Mouse (Mus musculus) lung, embryonic 15.5 days (tissue): ENCODE data around the gene Gnb1. TPM values are rescaled to one million over a fixed set of nuclear protein-coding genes. Genes with fewer than 3 reads are reported as not detected.
A peak's percentile ranks its signal among the peaks of the same experiment; 100 is the strongest.

ENCODE experiments used
- ATAC-seq: fragments of 200-750 bp; cut with Nextera tagmentation; 2 replicates; pipeline ENCODE4 v1.8.0; 2017; ENCODE audit warnings: moderate number of reproducible peaks, borderline replicate concordance; ENCODE audit not compliant: low FRiP score, low TSS enrichment; ENCODE audit errors: extremely low read depth
- H3K27ac ChIP-seq: fragments of 300-500 bp; sonication (generic); 2 replicates; pipeline ENCODE4 v1.5.1; 2015; ENCODE audit warnings: moderate library complexity, mild to moderate bottlenecking, inconsistent platforms
- H3K27me3 ChIP-seq: fragments of 300-500 bp; sonication (generic); 2 replicates; pipeline ENCODE4 v1.6.1; 2015; ENCODE audit warnings: inconsistent platforms
- H3K36me3 ChIP-seq: fragments of 300-500 bp; sonication (generic); 2 replicates; pipeline ENCODE4 v1.6.1; 2015; ENCODE audit warnings: inconsistent platforms
- H3K4me1 ChIP-seq: fragments of 300-500 bp; sonication (generic); 2 replicates; pipeline ENCODE4 v1.6.1; 2015; ENCODE audit warnings: inconsistent platforms
- H3K4me2 ChIP-seq: fragments of 300-500 bp; sonication (generic); 2 replicates; pipeline ENCODE4 v1.6.1; 2015; ENCODE audit warnings: inconsistent platforms, mild to moderate bottlenecking, moderate library complexity
- H3K4me3 ChIP-seq: fragments of 300-500 bp; sonication (generic); 2 replicates; pipeline ENCODE4 v1.5.1; 2015; ENCODE audit warnings: mild to moderate bottlenecking, inconsistent platforms
- H3K9ac ChIP-seq: fragments of 300-500 bp; sonication (generic); 2 replicates; pipeline ENCODE4 v1.6.1; 2015; ENCODE audit warnings: inconsistent platforms
- H3K9me3 ChIP-seq: fragments of 300-500 bp; sonication (generic); 2 replicates; pipeline ENCODE4 v1.6.1; 2016; ENCODE audit warnings: inconsistent platforms
- WGBS: fragments of 180-500 bp; shearing (Covaris S2); methylation state at CpG from one replicate; pipeline ENCODE4 v1.1.7; 2015; 5-methylcytosine and 5-hydroxymethylcytosine counted together
- polyA plus RNA-seq: library from polyadenylated mRNA; unstranded; fragments of >200 nt; fragmentation: Nextera tagmentation; extraction: Ambion mirVana; gene quantifications from 2 replicates; pipeline ENCODE4 v1.2.1, GENCODE M21; 2015

Gnb1 gene
- polyA plus RNA-seq, 1 experiment from 2014 or later = 527 TPM

GRCm38 (mm10) chr4:155591012-155591719, 100.0 kb downstream of the Gnb1 start:
- H3K4me3 ChIP-seq = no peak overlapping the region
- H3K27ac ChIP-seq = no peak overlapping the region
- no peaks in the 10 kb centered on the region for H3K4me1 ChIP-seq
- no peak for ATAC-seq
- H3K9ac ChIP-seq = no peak overlapping the region
- 58% methylated on average over 7 of the region's 7 CpGs for WGBS
- H3K9me3 ChIP-seq = no peaks in the 10 kb centered on the region
- peaks cover 35% of the 10 kb centered on the region for H3K36me3 ChIP-seq
- no peak overlapping the region for H3K4me2 ChIP-seq
- H3K27me3 ChIP-seq = no peaks in the 10 kb centered on the region

GRCm38 (mm10) chr4:155593780-155594179, 102.6 kb downstream of the Gnb1 start:
- no peak for ATAC-seq
- Histone ChIP-seq H3K9ac (no peak overlapping the region), H3K36me3 (peaks cover 17% of the 10 kb centered on the region), H3K27me3 (no peaks in the 10 kb centered on the region), H3K27ac (no peak overlapping the region), H3K4me1 (no peaks in the 10 kb centered on the region), H3K9me3 (no peaks in the 10 kb centered on the region), H3K4me3 (no peak overlapping the region), H3K4me2 (no peak overlapping the region)
- WGBS = 23% methylated on average over 1 of the region's 1 CpGs

- Histone ChIP-seq H3K4me2 (no peak overlapping the region), H3K36me3 (no peaks in the 10 kb centered on the region), H3K9ac (no peak overlapping the region), H3K9me3 (no peaks in the 10 kb centered on the region), H3K4me1 (no peaks in the 10 kb centered on the region), H3K4me3 (no peak overlapping the region), H3K27ac (no peak overlapping the region), H3K27me3 (no peaks in the 10 kb centered on the region)
- ATAC-seq = no peak
- 60% methylated on average over 3 of the region's 3 CpGs for WGBS
Measured at GRCm38 (mm10) chr4:155595777-155596176, 104.6 kb downstream of the Gnb1 start.

GRCm38 (mm10) chr4:155596606-155597005, 105.4 kb downstream of the Gnb1 start:
- Histone ChIP-seq H3K4me1 (no peaks in the 10 kb centered on the region), H3K9ac (no peak overlapping the region), H3K27me3 (no peaks in the 10 kb centered on the region), H3K9me3 (no peaks in the 10 kb centered on the region), H3K4me2 (no peak overlapping the region), H3K27ac (no peak overlapping the region), H3K4me3 (no peak overlapping the region), H3K36me3 (no peaks in the 10 kb centered on the region)
- WGBS = 77% methylated on average over 5 of the region's 5 CpGs
- no peak for ATAC-seq

GRCm38 (mm10) chr4:155598536-155598935, 107.4 kb downstream of the Gnb1 start:
- ATAC-seq = no peak
- peaks cover 3% of the 10 kb centered on the region; the same call in 1 of the 2 replicates for H3K36me3 ChIP-seq
- no peak overlapping the region for H3K27ac ChIP-seq
- H3K4me1 ChIP-seq = peaks cover 9% of the 10 kb centered on the region
- H3K4me3 ChIP-seq = no peak overlapping the region
- H3K4me2 ChIP-seq = no peak overlapping the region
- H3K9ac ChIP-seq = no peak overlapping the region
- no peaks in the 10 kb centered on the region for H3K27me3 ChIP-seq
- no peaks in the 10 kb centered on the region for H3K9me3 ChIP-seq
- WGBS = 11% methylated on average over 20 of the region's 20 CpGs

- peak overlapping the region; percentile 96 for H3K27ac ChIP-seq
- H3K4me2 ChIP-seq = peak overlapping the region; percentile 86
- H3K4me3 ChIP-seq = peak overlapping the region; percentile 65
- 79% methylated on average over 10 of the region's 11 CpGs for WGBS
- H3K4me1 ChIP-seq = peaks cover 9% of the 10 kb centered on the region
- no peak for ATAC-seq
- peak overlapping the region; percentile 77 for H3K9ac ChIP-seq
- no peaks in the 10 kb centered on the region for H3K9me3 ChIP-seq
- no peaks in the 10 kb centered on the region for H3K27me3 ChIP-seq
- H3K36me3 ChIP-seq = peaks cover 7% of the 10 kb centered on the region; the same call in 1 of the 2 replicates
Measured at GRCm38 (mm10) chr4:155599901-155600825, 109.0 kb downstream of the Gnb1 start.

GRCm38 (mm10) chr4:155601091-155601996, 110.2 kb downstream of the Gnb1 start, which contains the start of gene Slc35e2:
TSS of gene Slc35e2 (plus strand) at chr4:155601416.
- H3K9me3 ChIP-seq = no peaks in the 10 kb centered on the region
- peaks cover 14% of the 10 kb centered on the region; the same call in 1 of the 2 replicates for H3K36me3 ChIP-seq
- peak within 1 kb of the TSS; percentile 96 for H3K27ac ChIP-seq
- H3K4me3 ChIP-seq = peak within 1 kb of the TSS; percentile 65
- under 1% methylated on average over 61 of the region's 65 CpGs for WGBS
- peaks cover 9% of the 10 kb centered on the region for H3K4me1 ChIP-seq
- H3K9ac ChIP-seq = peak within 1 kb of the TSS; percentile 77
- peak; percentile 97 for ATAC-seq
- H3K4me2 ChIP-seq = peak within 1 kb of the TSS; percentile 86
- no peaks in the 10 kb centered on the region for H3K27me3 ChIP-seq

GRCm38 (mm10) chr4:155601997-155602456, 110.9 kb downstream of the Gnb1 start:
- peak overlapping the region; percentile 86 for H3K4me2 ChIP-seq
- H3K4me3 ChIP-seq = peak overlapping the region; percentile 65
- H3K4me1 ChIP-seq = peaks cover 9% of the 10 kb centered on the region
- ATAC-seq = no peak
- H3K27me3 ChIP-seq = no peaks in the 10 kb centered on the region
- H3K27ac ChIP-seq = peak overlapping the region; percentile 96
- H3K9ac ChIP-seq = peak overlapping the region; percentile 77
- H3K36me3 ChIP-seq = peaks cover 14% of the 10 kb centered on the region; the same call in 1 of the 2 replicates
- WGBS = 1% methylated on average over 31 of the region's 31 CpGs
- H3K9me3 ChIP-seq = no peaks in the 10 kb centered on the region

GRCm38 (mm10) chr4:155602753-155603152, 111.6 kb downstream of the Gnb1 start:
- WGBS = 85% methylated on average over 1 of the region's 1 CpGs
- Histone ChIP-seq H3K27me3 (no peaks in the 10 kb centered on the region), H3K9me3 (no peaks in the 10 kb centered on the region), H3K4me2 (peak overlapping the region; percentile 86), H3K27ac (no peak overlapping the region), H3K36me3 (peaks cover 14% of the 10 kb centered on the region; the same call in 1 of the 2 replicates), H3K4me3 (peak overlapping the region; percentile 65), H3K9ac (0 out of 2 replicates have a peak overlapping the region, but pooled peaks have one; percentile 77), H3K4me1 (peaks cover 9% of the 10 kb centered on the region)
- ATAC-seq = no peak

GRCm38 (mm10) chr4:155603801-155604200, 112.6 kb downstream of the Gnb1 start:
- Histone ChIP-seq H3K27ac (no peak overlapping the region), H3K4me3 (no peak overlapping the region), H3K4me2 (no peak overlapping the region), H3K9ac (no peak overlapping the region), H3K9me3 (no peaks in the 10 kb centered on the region), H3K36me3 (peaks cover 14% of the 10 kb centered on the region; the same call in 1 of the 2 replicates), H3K27me3 (no peaks in the 10 kb centered on the region), H3K4me1 (peaks cover 9% of the 10 kb centered on the region)
- ATAC-seq = no peak
- 89% methylated on average over 6 of the region's 6 CpGs for WGBS

- ATAC-seq = no peak
- Histone ChIP-seq H3K4me3 (no peak overlapping the region), H3K4me2 (no peak overlapping the region), H3K4me1 (peaks cover 9% of the 10 kb centered on the region), H3K9ac (no peak overlapping the region), H3K9me3 (no peaks in the 10 kb centered on the region), H3K27ac (no peak overlapping the region), H3K27me3 (no peaks in the 10 kb centered on the region), H3K36me3 (peaks cover 18% of the 10 kb centered on the region)
- WGBS = 86% methylated on average over 4 of the region's 4 CpGs
Measured at GRCm38 (mm10) chr4:155605132-155605531, 114.0 kb downstream of the Gnb1 start.
